Mouse (Mus musculus) lung, postnatal 14 days (tissue): Measurements from ENCODE around the gene Snapc5.

Source experiments
- DNase-seq: peaks from one replicate; pipeline ENCODE4 v3.0.0; 2021

Snapc5 gene

GRCm38 (mm10) chr9:64199897-64200296, 20.8 kb downstream of the Snapc5 start:
- no peak for DNase-seq

- no peak for DNase-seq
Observed at GRCm38 (mm10) chr9:64202331-64202730, 23.3 kb downstream of the Snapc5 start.

GRCm38 (mm10) chr9:64202866-64203265, 23.8 kb downstream of the Snapc5 start:
- no peak for DNase-seq

GRCm38 (mm10) chr9:64207509-64208084, 28.5 kb downstream of the Snapc5 start:
- DNase-seq: no peak

- DNase-seq: no peak
Observed at GRCm38 (mm10) chr9:64214452-64214851, 35.4 kb downstream of the Snapc5 start.

GRCm38 (mm10) chr9:64216090-64216489, 37.0 kb downstream of the Snapc5 start:
- no peak for DNase-seq

GRCm38 (mm10) chr9:64216641-64217040, 37.6 kb downstream of the Snapc5 start:
- no peak for DNase-seq

- DNase-seq: no peak
Observed at GRCm38 (mm10) chr9:64217887-64218286, 38.8 kb downstream of the Snapc5 start.

GRCm38 (mm10) chr9:64219305-64219704, 40.2 kb downstream of the Snapc5 start:
- no peak for DNase-seq

- DNase-seq: no peak
Observed at GRCm38 (mm10) chr9:64219772-64220420, 40.8 kb downstream of the Snapc5 start.

GRCm38 (mm10) chr9:64220603-64221002, 41.5 kb downstream of the Snapc5 start:
- DNase-seq: no peak

- no peak for DNase-seq
Observed at GRCm38 (mm10) chr9:64221480-64221879, 42.4 kb downstream of the Snapc5 start.

- no peak for DNase-seq
Observed at GRCm38 (mm10) chr9:64222098-64222497, 43.0 kb downstream of the Snapc5 start.

GRCm38 (mm10) chr9:64225805-64226204, 46.7 kb downstream of the Snapc5 start:
- no peak for DNase-seq

GRCm38 (mm10) chr9:64227736-64228135, 48.7 kb downstream of the Snapc5 start:
- no peak for DNase-seq

GRCm38 (mm10) chr9:64228972-64229371, 49.9 kb downstream of the Snapc5 start:
- DNase-seq: no peak

- DNase-seq: no peak
Observed at GRCm38 (mm10) chr9:64231171-64231570, 52.1 kb downstream of the Snapc5 start.

GRCm38 (mm10) chr9:64231674-64232073, 52.6 kb downstream of the Snapc5 start:
- DNase-seq: no peak

- peak; percentile 43 for DNase-seq
Observed at GRCm38 (mm10) chr9:64232257-64232957, 53.3 kb downstream of the Snapc5 start.
